Mouse (Mus musculus) heart, embryonic 10.5 days (tissue): ENCODE results near the gene Mob4. TPM values are rescaled to one million over a fixed set of nuclear protein-coding genes. Genes with fewer than 3 reads are reported as not detected.
"Not testable (repeated sequence)": the region's sequence is repeated elsewhere in the genome, so short reads cannot be mapped to it uniquely, and the experiment has no call there.

Source experiments
- DNase-seq: peaks from one replicate; pipeline ENCODE4 v3.0.0-alpha.2; 2017; ENCODE audit warnings: low spot score
- H3K27ac ChIP-seq: fragments of 300-500 bp; sonication (generic); 2 replicates; pipeline ENCODE4 v1.5.1; 2016; ENCODE audit warnings: mild to moderate bottlenecking
- H3K27me3 ChIP-seq: fragments of 300-500 bp; sonication (generic); 2 replicates; pipeline ENCODE4 v1.6.1; 2016; ENCODE audit warnings: mild to moderate bottlenecking; ENCODE audit not compliant: poor library complexity, insufficient read depth, severe bottlenecking
- H3K36me3 ChIP-seq: fragments of 300-500 bp; sonication (generic); 2 replicates; pipeline ENCODE4 v1.6.1; 2016; ENCODE audit warnings: mild to moderate bottlenecking, moderate library complexity
- H3K4me1 ChIP-seq: fragments of 300-500 bp; sonication (generic); 2 replicates; pipeline ENCODE4 v1.6.1; 2016; ENCODE audit warnings: mild to moderate bottlenecking
- H3K4me3 ChIP-seq: fragments of 300-500 bp; sonication (generic); 2 replicates; pipeline ENCODE4 v1.5.1; 2016; ENCODE audit warnings: mild to moderate bottlenecking, moderate library complexity
- H3K9me3 ChIP-seq: fragments of 300-500 bp; sonication (generic); 2 replicates; pipeline ENCODE4 v1.6.1; 2016; ENCODE audit warnings: mild to moderate bottlenecking, moderate library complexity
- WGBS: fragments of 180-500 bp; shearing (Covaris S2); methylation state at CpG from one replicate; pipeline ENCODE4 v1.1.7; 2016; 5-methylcytosine and 5-hydroxymethylcytosine counted together
- polyA plus RNA-seq: library from polyadenylated mRNA; unstranded; fragments of >200 nt; fragmentation: Nextera tagmentation; extraction: Ambion mirVana; gene quantifications from 2 replicates; pipeline ENCODE4 v1.2.1, GENCODE M21; 2016

Mob4 gene
- polyA plus RNA-seq, 1 experiment from 2014 or later = 101 TPM

- WGBS = 73% methylated on average over 1 of the region's 1 CpGs
These were observed 23.4 kb upstream of the Mob4 start for GRCm38 (mm10) chr1:55107644-55108043.

GRCm38 (mm10) chr1:55108473-55108872 lies 22.6 kb upstream of the Mob4 start:
- 60% methylated on average over 2 of the region's 2 CpGs for WGBS
- Histone ChIP-seq H3K4me3 (no peak overlapping the region), H3K36me3 (no peaks in the 10 kb centered on the region), H3K9me3 (no peaks in the 10 kb centered on the region), H3K27ac (no peak overlapping the region), H3K4me1 (no peaks in the 10 kb centered on the region), H3K27me3 (0 out of 2 replicates have a peak, but pooled peaks cover 3% of the 10 kb centered on the region)
- no peak for DNase-seq

More at GRCm38 (mm10) chr1:55107644-55108043, 23.4 kb upstream of the Mob4 start:
- no peak for DNase-seq
- Histone ChIP-seq H3K27ac (no peak overlapping the region), H3K9me3 (no peaks in the 10 kb centered on the region), H3K36me3 (no peaks in the 10 kb centered on the region), H3K4me1 (0 out of 2 replicates have a peak, but pooled peaks cover 2% of the 10 kb centered on the region), H3K4me3 (no peak overlapping the region), H3K27me3 (0 out of 2 replicates have a peak, but pooled peaks cover 3% of the 10 kb centered on the region)

GRCm38 (mm10) chr1:55109066-55109766 lies 21.8 kb upstream of the Mob4 start:
- H3K36me3 ChIP-seq = no peaks in the 10 kb centered on the region
- no peak for DNase-seq

GRCm38 (mm10) chr1:55123046-55123445 lies 8.0 kb upstream of the Mob4 start:
- H3K36me3 ChIP-seq = no peaks in the 10 kb centered on the region
- no peak for DNase-seq
- H3K27ac ChIP-seq = no peak overlapping the region
- H3K4me3 ChIP-seq = no peak overlapping the region
- no peaks in the 10 kb centered on the region for H3K4me1 ChIP-seq
- H3K9me3 ChIP-seq = no peaks in the 10 kb centered on the region
- H3K27me3 ChIP-seq = no peaks in the 10 kb centered on the region
- WGBS = 87% methylated on average over 5 of the region's 5 CpGs

More at GRCm38 (mm10) chr1:55109066-55109766, 21.8 kb upstream of the Mob4 start:
- no peaks in the 10 kb centered on the region for H3K9me3 ChIP-seq
- no peak overlapping the region for H3K4me3 ChIP-seq
- WGBS = 75% methylated on average over 4 of the region's 4 CpGs
- no peaks in the 10 kb centered on the region for H3K4me1 ChIP-seq
- no peaks in the 10 kb centered on the region for H3K27me3 ChIP-seq
- H3K27ac ChIP-seq = no peak overlapping the region

- no peaks in the 10 kb centered on the region for H3K4me1 ChIP-seq
- DNase-seq = no peak
- 81% methylated on average over 2 of the region's 2 CpGs for WGBS
- H3K4me3 ChIP-seq = no peak overlapping the region
- no peak overlapping the region for H3K27ac ChIP-seq
- no peaks in the 10 kb centered on the region for H3K36me3 ChIP-seq
- H3K9me3 ChIP-seq = no peaks in the 10 kb centered on the region
- H3K27me3 ChIP-seq = no peaks in the 10 kb centered on the region
These were observed 7.5 kb upstream of the Mob4 start for GRCm38 (mm10) chr1:55123561-55123960.

GRCm38 (mm10) chr1:55124136-55124535 lies 6.9 kb upstream of the Mob4 start:
- DNase-seq, H3K27me3 ChIP-seq, H3K9me3 ChIP-seq, H3K4me1 ChIP-seq, H3K27ac ChIP-seq, H3K4me3 ChIP-seq, H3K36me3 ChIP-seq: not testable (repeated sequence)
- 91% methylated on average over 2 of the region's 2 CpGs for WGBS

- Histone ChIP-seq H3K27ac (no peak overlapping the region), H3K4me3 (no peak overlapping the region), H3K4me1 (0 out of 2 replicates have a peak, but pooled peaks cover 7% of the 10 kb centered on the region), H3K27me3 (no peaks in the 10 kb centered on the region), H3K36me3 (peaks cover 4% of the 10 kb centered on the region), H3K9me3 (no peaks in the 10 kb centered on the region)
- DNase-seq = no peak
- WGBS = 83% methylated on average over 5 of the region's 5 CpGs
These were observed 1.3 kb upstream of the Mob4 start for GRCm38 (mm10) chr1:55129716-55130115.

GRCm38 (mm10) chr1:55130190-55130916 lies 678 bp upstream of the Mob4 start:
- Histone ChIP-seq H3K4me3 (peak overlapping the region; percentile 94), H3K36me3 (peaks cover 10% of the 10 kb centered on the region), H3K27ac (peak overlapping the region; percentile 99), H3K4me1 (0 out of 2 replicates have a peak, but pooled peaks cover 7% of the 10 kb centered on the region), H3K9me3 (no peaks in the 10 kb centered on the region), H3K27me3 (no peaks in the 10 kb centered on the region)
- WGBS = 61% methylated on average over 10 of the region's 10 CpGs
- DNase-seq = no peak

- H3K4me1 ChIP-seq = 0 out of 2 replicates have a peak, but pooled peaks cover 7% of the 10 kb centered on the region
- H3K36me3 ChIP-seq = peaks cover 15% of the 10 kb centered on the region
- H3K9me3 ChIP-seq = no peaks in the 10 kb centered on the region
- under 1% methylated on average over 45 of the region's 47 CpGs for WGBS
- H3K27me3 ChIP-seq = no peaks in the 10 kb centered on the region
- DNase-seq = peak; percentile 86
- H3K4me3 ChIP-seq = peak overlapping the region; percentile 94
- H3K27ac ChIP-seq = peak overlapping the region; percentile 99
These were observed 488 bp downstream of the Mob4 start for GRCm38 (mm10) chr1:55131424-55132014.

- H3K27me3 ChIP-seq = no peaks in the 10 kb centered on the region
- H3K9me3 ChIP-seq = no peaks in the 10 kb centered on the region
- peak overlapping the region; percentile 94 for H3K4me3 ChIP-seq
- H3K36me3 ChIP-seq = peaks cover 19% of the 10 kb centered on the region
- no peak for DNase-seq
- 62% methylated on average over 4 of the region's 4 CpGs for WGBS
- 0 out of 2 replicates have a peak, but pooled peaks cover 7% of the 10 kb centered on the region for H3K4me1 ChIP-seq
- H3K27ac ChIP-seq = peak overlapping the region; percentile 99; the same call in 1 of the 2 replicates
These were observed 1.3 kb downstream of the Mob4 start for GRCm38 (mm10) chr1:55132308-55132707.

- Histone ChIP-seq H3K9me3 (no peaks in the 10 kb centered on the region), H3K4me3 (no peak overlapping the region), H3K27me3 (no peaks in the 10 kb centered on the region), H3K27ac (no peak overlapping the region), H3K4me1 (0 out of 2 replicates have a peak, but pooled peaks cover 7% of the 10 kb centered on the region), H3K36me3 (peaks cover 25% of the 10 kb centered on the region)
- DNase-seq = no peak
- 73% methylated on average over 2 of the region's 2 CpGs for WGBS
These were observed 2.1 kb downstream of the Mob4 start for GRCm38 (mm10) chr1:55133173-55133572.

GRCm38 (mm10) chr1:55134301-55134700 lies 3.3 kb downstream of the Mob4 start:
- Histone ChIP-seq H3K4me3 (no peak overlapping the region), H3K27me3 (no peaks in the 10 kb centered on the region)

GRCm38 (mm10) chr1:55135846-55136245 lies 4.8 kb downstream of the Mob4 start:
- Histone ChIP-seq H3K36me3 (peaks cover 46% of the 10 kb centered on the region), H3K27ac (no peak overlapping the region), H3K4me1 (0 out of 2 replicates have a peak, but pooled peaks cover 7% of the 10 kb centered on the region), H3K27me3 (no peaks in the 10 kb centered on the region), H3K4me3 (no peak overlapping the region), H3K9me3 (no peaks in the 10 kb centered on the region)
- 87% methylated on average over 1 of the region's 1 CpGs for WGBS
- DNase-seq = no peak

More at GRCm38 (mm10) chr1:55134301-55134700, 3.3 kb downstream of the Mob4 start:
- Histone ChIP-seq H3K36me3 (peaks cover 30% of the 10 kb centered on the region), H3K9me3 (no peaks in the 10 kb centered on the region), H3K4me1 (0 out of 2 replicates have a peak, but pooled peaks cover 7% of the 10 kb centered on the region), H3K27ac (no peak overlapping the region)
- DNase-seq = no peak
- 91% methylated on average over 3 of the region's 3 CpGs for WGBS
